In genomic region chr17:57134021-57134420, GRCm38 (mm10) we compare ENCODE assay signal across 30 mouse cellular contexts. TPM values are rescaled to one million over a fixed set of nuclear protein-coding genes. Genes with fewer than 3 reads are reported as not detected.
"Had no signal": no experiment of that assay in that cellular context is flagged by ENCODE, and none has a peak within 500 bp of the region (broad histone marks: within the 10 kb centered on the region; RNA-seq: fewer than 3 reads in every experiment).

No protein-coding gene starts in this region.

RNA-seq across cellular contexts. Expression of gene Cd70, which starts 15.6 kb away (rescaled TPM):
- total RNA-seq: common myeloid progenitor, adult 5-6 weeks; forebrain, postnatal 0 days; gastrocnemius, adult 18-20 months; gastrocnemius, adult 2 months; gastrocnemius, adult 8-10 months; gastrocnemius, postnatal 10 days; gastrocnemius, postnatal 14 days; gastrocnemius, postnatal 25 days; gastrocnemius, postnatal 36 days; gastrocnemius, postnatal 4 days; granulocyte monocyte progenitor cell, adult 5-6 weeks; heart, adult 18-20 months; heart, adult 2 months; heart, adult 8-10 months had no signal
- polyA plus RNA-seq: embryonic facial prominence, embryonic 10.5 days; embryonic facial prominence, embryonic 11.5 days; embryonic facial prominence, embryonic 13.5 days; embryonic facial prominence, embryonic 14.5 days; embryonic facial prominence, embryonic 15.5 days; erythroblast, embryonic 14.5 days; forebrain, embryonic 10.5 days; forebrain, embryonic 11.5 days; forebrain, embryonic 12.5 days; forebrain, embryonic 13.5 days; forebrain, embryonic 16.5 days; gonadal fat pad, adult 2 months; heart, adult 2 months had no signal

RNA-seq across cellular contexts. Expression of gene Tubb4a, which starts 46.4 kb away (rescaled TPM):
- total RNA-seq: common myeloid progenitor, adult 5-6 weeks; granulocyte monocyte progenitor cell, adult 5-6 weeks had no signal
- polyA plus RNA-seq: erythroblast, embryonic 14.5 days had no signal

RNA-seq across cellular contexts. Expression of gene Tnfsf14, which starts 60.0 kb away (rescaled TPM):
- total RNA-seq: forebrain, postnatal 0 days; gastrocnemius, adult 18-20 months; gastrocnemius, adult 2 months; gastrocnemius, adult 8-10 months; gastrocnemius, postnatal 14 days; gastrocnemius, postnatal 25 days; gastrocnemius, postnatal 4 days had no signal
- polyA plus RNA-seq: cortical plate, adult 2 months; embryonic facial prominence, embryonic 10.5 days; embryonic facial prominence, embryonic 13.5 days; forebrain, embryonic 13.5 days; forebrain, embryonic 14.5 days; forebrain, embryonic 15.5 days; forebrain, embryonic 16.5 days; forebrain, postnatal 0 days; frontal cortex, adult 2 months had no signal
